Mouse (Mus musculus) stomach, embryonic 16.5 days (tissue): Measurements from ENCODE around the gene Nono. TPM values are rescaled to one million over a fixed set of nuclear protein-coding genes. Genes with fewer than 3 reads are reported as not detected.
"Not testable (repeated sequence)": the region's sequence is repeated elsewhere in the genome, so short reads cannot be mapped to it uniquely, and the experiment has no call there.

Experiments
- ATAC-seq: fragments of 200-750 bp; cut with Nextera tagmentation; 2 replicates; pipeline ENCODE4 v1.8.0; 2017; ENCODE audit warnings: moderate number of reproducible peaks, moderate TSS enrichment; ENCODE audit not compliant: insufficient read depth, low FRiP score
- H3K27ac ChIP-seq: fragments of 300-500 bp; sonication (generic); 2 replicates; pipeline ENCODE4 v1.5.1; 2014; ENCODE audit warnings: low read length
- H3K27me3 ChIP-seq: fragments of 300-500 bp; sonication (generic); 2 replicates; pipeline ENCODE4 v1.6.1; 2014; ENCODE audit warnings: low read length, control low read depth, mixed read lengths; ENCODE audit not compliant: control insufficient read depth, insufficient read depth
- H3K36me3 ChIP-seq: fragments of 300-500 bp; sonication (generic); 2 replicates; pipeline ENCODE4 v1.6.1; 2014; ENCODE audit warnings: low read length; ENCODE audit not compliant: control insufficient read depth, insufficient read depth
- H3K4me1 ChIP-seq: fragments of 300-500 bp; sonication (generic); 2 replicates; pipeline ENCODE4 v1.6.1; 2014; ENCODE audit warnings: low read length, control low read depth, mixed read lengths; ENCODE audit not compliant: control insufficient read depth, insufficient read depth
- H3K4me2 ChIP-seq: fragments of 300-500 bp; sonication (generic); 2 replicates; pipeline ENCODE4 v1.6.1; 2014; ENCODE audit warnings: low read depth, low read length, mixed read lengths
- H3K4me3 ChIP-seq: fragments of 300-500 bp; sonication (generic); replicated peaks from 2 replicates; pipeline ENCODE4 v1.5.1; 2014; ENCODE audit warnings: mild to moderate bottlenecking, low read length
- H3K9ac ChIP-seq: fragments of 300-500 bp; sonication (generic); 2 replicates; pipeline ENCODE4 v1.6.1; 2014; ENCODE audit warnings: low read length
- H3K9me3 ChIP-seq: fragments of 300-500 bp; sonication (generic); replicated peaks from 2 replicates; pipeline ENCODE4 v1.6.1; 2016; ENCODE audit warnings: low read length, control low read depth; ENCODE audit not compliant: control insufficient read depth
- WGBS: fragments of 180-500 bp; shearing (Covaris S2); extraction: QIAGEN DNeasy Blood & Tissue Kit; methylation state at CpG from one replicate; pipeline ENCODE4 v1.1.7; 2014; 5-methylcytosine and 5-hydroxymethylcytosine counted together
- polyA plus RNA-seq: library from polyadenylated mRNA; unstranded; fragments of >200 nt; fragmentation: Nextera tagmentation; extraction: Ambion mirVana; gene quantifications from 2 replicates; pipeline ENCODE4 v1.2.1, GENCODE M21; 2015

Nono gene
- polyA plus RNA-seq, 1 experiment from 2014 or later: 315 TPM

DNA sequence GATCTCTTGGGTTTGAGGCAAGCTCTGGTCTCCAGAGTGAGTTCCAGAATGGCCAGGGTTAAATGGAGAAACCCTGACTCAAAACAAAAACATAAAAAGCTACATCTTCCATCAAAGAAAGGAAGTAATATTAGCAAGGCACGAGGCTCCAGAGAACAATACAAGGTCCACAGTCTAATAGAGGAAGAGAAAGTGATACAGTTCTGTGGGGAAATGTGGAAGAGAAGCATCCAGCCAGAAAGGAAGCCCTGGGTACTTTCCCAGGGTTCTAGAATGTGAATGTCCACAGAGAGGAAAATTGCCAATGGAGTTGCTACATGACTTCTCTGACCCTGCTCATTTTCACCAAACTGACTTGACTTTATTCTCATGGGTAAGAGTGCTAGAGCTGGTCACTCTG lies 22.0 kb downstream of the Nono start:
- no peak overlapping the region for H3K27ac ChIP-seq
- WGBS: 54% methylated on average over 1 of the region's 1 CpGs
- ATAC-seq: no peak

DNA sequence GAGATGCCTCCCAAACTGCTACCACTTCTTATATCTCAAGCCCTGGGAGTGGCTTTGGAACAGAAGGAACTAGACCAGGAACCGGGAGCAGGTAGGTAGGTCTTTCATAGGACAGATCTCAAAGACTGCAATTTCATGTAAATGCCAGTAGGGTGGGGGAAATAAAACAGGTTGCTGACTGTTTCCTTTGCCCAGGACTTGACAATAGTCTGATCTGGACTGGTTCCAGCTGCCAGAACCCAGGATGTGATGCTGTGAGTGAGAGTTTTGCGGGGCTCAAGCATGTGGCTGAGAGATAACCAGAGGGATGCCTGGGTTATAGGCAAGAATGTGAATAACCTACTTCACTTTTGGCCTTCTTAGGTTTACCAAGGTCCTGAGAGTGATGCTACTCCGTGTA lies 22.5 kb downstream of the Nono start:
- H3K27me3 ChIP-seq: no peaks in the 10 kb centered on the region
- 0 out of 2 replicates have a peak, but pooled peaks cover 3% of the 10 kb centered on the region for H3K36me3 ChIP-seq
- no peaks in the 10 kb centered on the region for H3K4me1 ChIP-seq
- no peak overlapping the region for H3K4me2 ChIP-seq
- no peak for ATAC-seq
- H3K9ac ChIP-seq: no peak overlapping the region
- WGBS: 79% methylated on average over 3 of the region's 3 CpGs
- no peak overlapping the region for H3K4me3 ChIP-seq
- H3K9me3 ChIP-seq: no peaks in the 10 kb centered on the region
- no peak overlapping the region for H3K27ac ChIP-seq

More for the DNA sequence above, 22.0 kb downstream of the Nono start:
- no peaks in the 10 kb centered on the region for H3K9me3 ChIP-seq
- no peaks in the 10 kb centered on the region for H3K27me3 ChIP-seq
- H3K4me1 ChIP-seq: no peaks in the 10 kb centered on the region
- H3K36me3 ChIP-seq: 0 out of 2 replicates have a peak, but pooled peaks cover 5% of the 10 kb centered on the region
- H3K4me2 ChIP-seq: no peak overlapping the region
- H3K9ac ChIP-seq: no peak overlapping the region
- no peak overlapping the region for H3K4me3 ChIP-seq

GRCm38 (mm10) chrX:101472202-101472601 lies 43.1 kb downstream of the Nono start:
- no peak for ATAC-seq
- H3K27ac ChIP-seq: no peak overlapping the region
- 90% methylated on average over 4 of the region's 4 CpGs for WGBS
- no peaks in the 10 kb centered on the region; the same call in 1 of the 2 replicates for H3K27me3 ChIP-seq
- no peaks in the 10 kb centered on the region for H3K4me1 ChIP-seq
- H3K36me3 ChIP-seq: 0 out of 2 replicates have a peak, but pooled peaks cover 2% of the 10 kb centered on the region
- H3K4me3 ChIP-seq: no peak overlapping the region
- no peak overlapping the region for H3K9ac ChIP-seq
- no peaks in the 10 kb centered on the region for H3K9me3 ChIP-seq
- H3K4me2 ChIP-seq: no peak overlapping the region

- Histone ChIP-seq H3K36me3 (no peaks in the 10 kb centered on the region), H3K4me3 (no peak overlapping the region), H3K4me2 (no peak overlapping the region), H3K9me3 (no peaks in the 10 kb centered on the region), H3K4me1 (no peaks in the 10 kb centered on the region), H3K9ac (no peak overlapping the region), H3K27ac (no peak overlapping the region), H3K27me3 (no peaks in the 10 kb centered on the region)
- no peak for ATAC-seq
- 74% methylated on average over 6 of the region's 6 CpGs for WGBS
Observed at GRCm38 (mm10) chrX:101481604-101482350, 52.7 kb downstream of the Nono start.

GRCm38 (mm10) chrX:101486487-101487152 lies 57.5 kb downstream of the Nono start:
- H3K27ac ChIP-seq, H3K4me1 ChIP-seq, ATAC-seq, H3K36me3 ChIP-seq, H3K4me2 ChIP-seq, H3K9ac ChIP-seq, H3K27me3 ChIP-seq, H3K9me3 ChIP-seq, H3K4me3 ChIP-seq: not testable (repeated sequence)
- 33% methylated on average over 10 of the region's 12 CpGs for WGBS

Other genes starting within 250 kb of the Nono start
- 49.9 and 55.6 TPM in 2 replicates for gene Snx12, start 206.8 kb upstream of the Nono start, polyA plus RNA-seq
- 2.1 and 2.5 TPM in 2 replicates for gene Foxo4, start 174.8 kb upstream of the Nono start, polyA plus RNA-seq
- not detected in 2 replicates for gene Gm614, start 165.3 kb upstream of the Nono start, polyA plus RNA-seq
- gene Il2rg, start 161.1 kb upstream of the Nono start, polyA plus RNA-seq: 11.8 and 12.6 TPM in 2 replicates
- gene Gm20489, start 160.3 kb upstream of the Nono start, polyA plus RNA-seq: not detected in 2 replicates
- 30.3 and 30.9 TPM in 2 replicates for gene Med12, start 155.3 kb upstream of the Nono start, polyA plus RNA-seq
- 7.3 and 7.7 TPM in 2 replicates for gene Nlgn3, start 130.2 kb upstream of the Nono start, polyA plus RNA-seq
- gene Gjb1, start 52.9 kb upstream of the Nono start, polyA plus RNA-seq: 28.1 and 31.6 TPM in 2 replicates
- 24.3 and 27.7 TPM in 2 replicates for gene Zmym3, start 8.5 kb upstream of the Nono start, polyA plus RNA-seq
- gene Itgb1bp2, start 19.8 kb downstream of the Nono start, polyA plus RNA-seq: 2.2 and 40.6 TPM in 2 replicates
- 12.9 and 14.0 TPM in 2 replicates for gene Taf1, start 103.4 kb downstream of the Nono start, polyA plus RNA-seq
- gene Ogt, start 210.7 kb downstream of the Nono start, polyA plus RNA-seq: 144 and 149 TPM in 2 replicates